Mouse (Mus musculus) neural tube, embryonic 12.5 days (tissue): Measurements from ENCODE around the gene Foxp1. TPM values are rescaled to one million over a fixed set of nuclear protein-coding genes. Genes with fewer than 3 reads are reported as not detected.

Experiments used
- ATAC-seq: fragments of 200-750 bp; cut with Nextera tagmentation; 2 replicates; pipeline ENCODE4 v1.8.0; 2017; ENCODE audit warnings: low read depth, mild to moderate bottlenecking, moderate TSS enrichment, moderate library complexity; ENCODE audit not compliant: low FRiP score
- H3K27ac ChIP-seq: fragments of 300-500 bp; sonication (generic); 2 replicates; pipeline ENCODE4 v1.5.1; 2016
- H3K27me3 ChIP-seq: fragments of 300-500 bp; sonication (generic); replicated peaks from 2 replicates; pipeline ENCODE4 v1.6.1; 2016; ENCODE audit warnings: mild to moderate bottlenecking
- H3K36me3 ChIP-seq: fragments of 300-500 bp; sonication (generic); 2 replicates; pipeline ENCODE4 v1.6.1; 2016; ENCODE audit warnings: mild to moderate bottlenecking
- H3K4me1 ChIP-seq: fragments of 300-500 bp; sonication (generic); 2 replicates; pipeline ENCODE4 v1.6.1; 2016
- H3K4me2 ChIP-seq: fragments of 300-500 bp; sonication (generic); replicated peaks from 2 replicates; pipeline ENCODE4 v1.6.1; 2016; ENCODE audit warnings: mild to moderate bottlenecking
- H3K4me3 ChIP-seq: fragments of 300-500 bp; sonication (generic); 2 replicates; pipeline ENCODE4 v1.5.1; 2016
- H3K9ac ChIP-seq: fragments of 300-500 bp; sonication (generic); 2 replicates; pipeline ENCODE4 v1.6.1; 2016; ENCODE audit warnings: mild to moderate bottlenecking
- H3K9me3 ChIP-seq: fragments of 300-500 bp; sonication (generic); 2 replicates; pipeline ENCODE4 v1.6.1; 2016; ENCODE audit warnings: mild to moderate bottlenecking
- WGBS: fragments of 180-500 bp; shearing (Covaris S2); methylation state at CpG from one replicate; pipeline ENCODE4 v1.1.7; 2016; 5-methylcytosine and 5-hydroxymethylcytosine counted together
- polyA plus RNA-seq: library from polyadenylated mRNA; unstranded; fragments of >200 nt; fragmentation: Nextera tagmentation; extraction: Ambion mirVana; gene quantifications from 2 replicates; pipeline ENCODE4 v1.2.1, GENCODE M21; 2016

Gene Foxp1
- polyA plus RNA-seq, 1 experiment from 2014 or later = 91.8 TPM

DNA sequence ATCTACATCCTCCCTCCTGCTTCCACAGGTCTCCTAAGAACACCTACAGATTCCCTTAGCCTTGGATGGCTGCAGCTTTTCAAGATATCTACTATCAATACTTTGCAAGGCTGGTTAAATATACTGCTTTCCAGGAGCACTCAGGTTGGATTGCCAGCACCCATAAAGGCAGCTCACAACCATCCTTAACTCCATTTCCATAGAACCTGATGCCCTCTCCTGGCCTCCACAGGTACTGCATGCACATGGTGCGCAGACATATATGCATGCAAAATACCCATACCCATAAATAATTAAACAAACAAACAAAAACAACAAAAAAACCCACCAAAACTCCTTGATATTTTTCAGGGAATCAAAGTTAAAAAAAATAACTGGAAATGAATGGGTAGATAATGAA is 514.0 kb downstream of the Foxp1 start:
- H3K27me3 ChIP-seq = no peaks in the 10 kb centered on the region
- 100% methylated on average over 1 of the region's 1 CpGs for WGBS
- no peak for ATAC-seq
- H3K4me1 ChIP-seq = peaks cover 39% of the 10 kb centered on the region
- H3K27ac ChIP-seq = no peak overlapping the region
- H3K4me2 ChIP-seq = no peak overlapping the region
- H3K9ac ChIP-seq = no peak overlapping the region
- H3K9me3 ChIP-seq = peaks cover 5% of the 10 kb centered on the region; the same call in 1 of the 2 replicates
- H3K4me3 ChIP-seq = no peak overlapping the region
- peaks cover 5% of the 10 kb centered on the region; the same call in 1 of the 2 replicates for H3K36me3 ChIP-seq

DNA sequence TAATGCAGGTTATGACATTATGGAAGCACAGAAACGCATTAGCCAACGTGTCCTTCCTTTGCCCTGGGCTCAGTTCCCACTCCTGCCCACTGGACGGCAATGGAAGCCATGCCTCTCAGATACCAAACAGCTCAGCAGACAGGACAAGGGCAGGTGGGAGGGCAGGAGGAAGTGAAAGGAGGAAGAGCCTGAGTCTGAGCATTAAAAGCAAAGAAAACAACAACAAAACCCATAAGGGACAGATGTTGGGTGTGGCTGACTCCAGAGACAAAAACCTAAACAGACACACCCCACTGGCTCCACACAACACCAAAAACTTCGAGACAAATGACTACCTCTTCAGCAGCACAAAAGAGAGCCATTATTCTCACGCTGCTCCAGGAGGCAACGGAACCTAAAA is 515.0 kb downstream of the Foxp1 start:
- WGBS = 48% methylated on average over 6 of the region's 6 CpGs
- peaks cover 29% of the 10 kb centered on the region for H3K4me1 ChIP-seq
- peaks cover 15% of the 10 kb centered on the region for H3K36me3 ChIP-seq
- H3K4me3 ChIP-seq = no peak overlapping the region
- ATAC-seq = no peak
- no peaks in the 10 kb centered on the region for H3K27me3 ChIP-seq
- H3K9ac ChIP-seq = no peak overlapping the region
- no peak overlapping the region for H3K4me2 ChIP-seq
- no peak overlapping the region for H3K27ac ChIP-seq
- H3K9me3 ChIP-seq = peaks cover 5% of the 10 kb centered on the region; the same call in 1 of the 2 replicates

DNA sequence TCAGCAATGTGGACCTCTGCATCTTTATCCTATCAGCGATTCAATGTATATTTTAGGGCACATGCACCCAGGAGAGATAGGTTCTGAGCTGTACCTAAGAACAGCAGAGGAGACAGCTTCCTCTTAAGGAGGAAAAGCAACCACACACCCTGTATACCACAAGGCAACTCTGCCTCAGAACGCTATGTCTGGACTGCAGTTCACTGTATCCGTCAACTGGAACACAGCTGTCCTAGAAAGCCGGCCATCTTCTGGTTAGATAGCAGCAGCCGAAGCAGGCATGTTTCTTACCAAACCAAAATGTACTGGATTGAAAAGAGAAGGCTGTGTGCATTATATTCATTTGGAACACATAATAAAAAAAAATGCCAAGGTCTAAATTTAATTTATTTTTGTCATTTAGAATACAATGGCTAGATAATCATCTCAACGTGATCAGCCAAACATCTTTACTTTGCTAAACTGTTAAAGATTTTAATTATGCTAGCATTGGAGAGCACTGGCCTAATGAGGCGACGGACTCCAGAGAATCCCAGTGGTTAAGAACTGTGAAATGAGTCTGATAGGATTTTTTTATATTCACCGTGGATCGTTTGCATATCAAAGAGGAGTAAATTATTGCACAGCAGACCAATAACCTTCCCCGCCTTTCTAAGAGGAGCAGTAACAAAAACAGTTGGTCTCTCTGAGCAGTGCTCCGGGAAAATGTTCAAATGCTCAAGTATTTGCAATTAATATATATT is 518.1 kb downstream of the Foxp1 start:
- H3K4me3 ChIP-seq = no peak overlapping the region
- WGBS = 53% methylated on average over 12 of the region's 12 CpGs
- peaks cover 17% of the 10 kb centered on the region for H3K36me3 ChIP-seq
- no peaks in the 10 kb centered on the region for H3K27me3 ChIP-seq
- no peak overlapping the region for H3K27ac ChIP-seq
- no peak overlapping the region for H3K4me2 ChIP-seq
- H3K9me3 ChIP-seq = peaks cover 5% of the 10 kb centered on the region; the same call in 1 of the 2 replicates
- ATAC-seq = no peak
- no peak overlapping the region for H3K9ac ChIP-seq
- H3K4me1 ChIP-seq = peaks cover 22% of the 10 kb centered on the region

DNA sequence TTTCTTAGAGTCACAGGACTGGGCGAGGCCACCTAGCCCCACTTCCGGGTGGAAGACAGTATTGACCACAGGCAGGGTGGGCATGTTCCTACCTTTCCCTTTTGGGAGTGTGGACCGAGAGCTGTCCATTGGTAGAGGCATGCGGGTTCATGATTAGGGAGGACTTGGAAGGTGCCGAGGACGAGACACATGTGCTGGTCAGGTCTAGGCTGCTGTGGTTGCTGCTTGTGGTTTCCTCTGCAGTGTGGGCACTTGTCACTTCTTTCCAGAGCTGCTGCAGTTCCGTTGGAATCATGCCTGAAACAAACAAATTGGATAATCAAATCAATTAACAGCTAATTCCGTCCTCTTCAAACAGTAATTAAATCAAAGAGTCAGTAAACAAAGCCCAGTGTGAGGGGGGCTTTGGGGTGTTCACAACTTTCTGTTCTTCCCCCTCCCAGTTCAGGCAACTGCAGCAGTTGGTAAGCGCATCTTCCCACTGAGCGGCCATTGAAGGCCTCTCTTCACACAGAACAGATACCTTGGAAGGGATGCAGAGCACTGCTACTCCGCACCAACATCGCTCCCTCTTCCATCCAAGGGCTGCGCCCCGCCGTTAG is 519.3 kb downstream of the Foxp1 start:
- Histone ChIP-seq H3K4me2 (no peak overlapping the region), H3K27ac (no peak overlapping the region), H3K36me3 (peaks cover 12% of the 10 kb centered on the region), H3K4me3 (no peak overlapping the region), H3K27me3 (no peaks in the 10 kb centered on the region), H3K4me1 (peaks cover 31% of the 10 kb centered on the region), H3K9ac (no peak overlapping the region), H3K9me3 (peaks cover under 1% of the 10 kb centered on the region; the same call in 1 of the 2 replicates)
- WGBS = 90% methylated on average over 15 of the region's 15 CpGs
- ATAC-seq = no peak

DNA sequence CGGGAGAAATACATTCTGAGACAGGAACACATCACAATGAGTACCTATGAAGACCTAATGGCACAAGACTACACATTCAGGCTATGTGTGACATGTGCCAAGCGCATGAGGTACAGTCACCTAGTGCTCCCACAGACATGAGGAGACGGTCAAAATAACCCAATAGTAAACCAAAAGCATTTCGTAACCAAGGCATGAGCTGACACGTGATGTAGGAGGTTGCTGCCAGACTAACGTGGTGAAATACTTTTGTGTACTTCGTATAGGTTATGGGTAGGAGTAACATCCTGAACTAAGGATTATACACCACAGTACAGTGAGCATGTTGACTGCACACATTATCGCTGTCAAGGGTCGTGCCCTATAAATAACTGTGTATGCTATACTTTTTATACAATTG is 520.9 kb downstream of the Foxp1 start:
- peaks cover 37% of the 10 kb centered on the region for H3K4me1 ChIP-seq
- 96% methylated on average over 9 of the region's 9 CpGs for WGBS

DNA sequence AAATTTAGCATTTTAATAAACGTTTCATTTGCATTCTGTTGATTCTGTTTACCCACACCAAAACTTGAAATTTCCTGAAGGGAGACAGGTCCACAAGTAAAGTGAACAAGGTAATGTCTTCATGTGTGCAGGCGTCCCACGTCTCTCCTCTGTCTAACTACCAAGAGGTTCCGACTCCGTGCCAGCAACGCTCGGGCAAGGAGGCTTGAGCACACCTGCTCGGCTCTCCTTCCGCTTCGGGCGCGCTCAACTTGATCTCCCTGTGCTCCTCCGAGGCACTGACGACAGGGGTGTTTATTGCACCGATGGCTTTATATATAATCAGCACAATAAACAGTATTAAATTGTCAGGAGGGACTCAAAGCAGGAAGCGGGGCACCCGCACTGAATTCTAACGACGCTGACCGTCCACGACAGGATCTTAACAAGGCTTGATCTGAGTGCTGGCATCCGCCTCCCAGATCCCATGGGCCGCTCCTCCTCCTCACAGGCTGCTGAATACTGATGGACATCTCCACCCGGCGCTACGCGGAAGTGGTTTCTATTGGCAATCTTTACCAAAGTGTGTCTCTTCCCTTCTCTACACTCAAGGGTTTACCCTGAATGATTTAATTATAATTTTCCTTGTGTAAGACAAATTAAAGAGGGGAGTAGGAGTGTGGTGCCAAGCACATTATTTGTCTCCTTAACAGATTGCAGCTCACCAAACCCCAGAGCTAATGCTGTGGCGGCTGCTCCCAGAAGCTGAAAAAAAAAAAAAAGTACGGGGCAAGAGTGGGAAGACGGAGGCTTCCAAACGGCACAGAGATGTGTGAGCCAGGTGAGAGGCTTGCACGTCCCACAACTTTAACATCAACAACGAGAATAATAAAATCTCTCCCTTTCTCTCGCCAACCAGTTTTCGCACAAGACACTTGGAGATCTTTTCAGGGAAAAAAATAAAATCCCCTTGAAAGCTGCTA is 523.3 kb downstream of the Foxp1 start:
- Histone ChIP-seq H3K4me2 (peak overlapping the region; percentile 24; the same call in 1 of the 2 replicates), H3K4me1 (peaks cover 37% of the 10 kb centered on the region), H3K4me3 (no peak overlapping the region), H3K27me3 (no peaks in the 10 kb centered on the region), H3K9me3 (no peaks in the 10 kb centered on the region), H3K9ac (no peak overlapping the region), H3K36me3 (peaks cover 11% of the 10 kb centered on the region), H3K27ac (no peak overlapping the region)
- ATAC-seq = no peak
- WGBS = 68% methylated on average over 35 of the region's 35 CpGs

More for the DNA sequence above, 520.9 kb downstream of the Foxp1 start:
- Histone ChIP-seq H3K9ac (no peak overlapping the region), H3K27ac (no peak overlapping the region), H3K4me2 (no peak overlapping the region), H3K27me3 (no peaks in the 10 kb centered on the region), H3K9me3 (no peaks in the 10 kb centered on the region), H3K4me3 (no peak overlapping the region), H3K36me3 (peaks cover 11% of the 10 kb centered on the region)
- ATAC-seq = no peak

DNA sequence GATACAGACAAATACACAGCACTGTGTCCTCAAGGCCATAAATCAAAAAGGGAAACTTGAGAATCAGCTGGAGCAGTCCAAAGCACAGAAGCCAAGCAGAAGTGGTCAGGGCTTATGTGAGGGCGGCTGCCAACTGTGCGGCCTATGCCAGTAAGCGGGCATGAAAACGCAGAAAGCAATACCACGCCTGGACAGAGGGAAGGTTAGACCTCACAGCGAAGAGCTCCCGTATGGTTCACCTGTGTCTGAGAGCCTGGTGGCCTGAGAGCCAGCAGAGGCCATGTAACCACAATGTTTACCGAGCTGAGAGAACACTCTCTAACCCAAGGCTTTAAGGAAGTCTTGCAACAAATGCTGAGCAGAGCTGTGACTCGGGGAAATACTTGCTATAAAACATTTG is 524.8 kb downstream of the Foxp1 start:
- no peaks in the 10 kb centered on the region for H3K27me3 ChIP-seq
- H3K36me3 ChIP-seq = peaks cover 3% of the 10 kb centered on the region
- no peak overlapping the region for H3K4me2 ChIP-seq
- ATAC-seq = no peak
- no peak overlapping the region for H3K4me3 ChIP-seq
- H3K27ac ChIP-seq = no peak overlapping the region
- H3K9ac ChIP-seq = no peak overlapping the region
- H3K4me1 ChIP-seq = peaks cover 50% of the 10 kb centered on the region
- 76% methylated on average over 9 of the region's 9 CpGs for WGBS
- H3K9me3 ChIP-seq = no peaks in the 10 kb centered on the region

DNA sequence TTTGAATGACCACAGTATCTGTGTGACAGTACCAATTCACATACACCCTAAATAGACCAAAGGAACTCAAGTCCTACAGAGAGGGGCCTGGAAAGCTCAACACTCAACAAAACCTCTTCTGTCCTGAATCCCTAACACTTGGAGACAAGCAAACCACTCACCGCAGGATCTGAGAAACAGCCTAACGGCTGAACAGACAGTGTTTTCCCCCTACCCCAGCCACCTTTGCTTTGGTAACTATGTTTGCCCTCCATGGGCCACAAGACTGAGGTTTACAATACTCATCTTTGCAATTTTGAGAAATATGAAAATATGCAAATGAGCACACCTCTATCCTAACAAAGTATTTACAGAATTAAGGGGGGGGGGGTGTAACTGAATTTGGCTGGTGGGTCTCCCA is 525.7 kb downstream of the Foxp1 start:
- Histone ChIP-seq H3K9ac (no peak overlapping the region), H3K9me3 (no peaks in the 10 kb centered on the region), H3K36me3 (no peaks in the 10 kb centered on the region), H3K27me3 (no peaks in the 10 kb centered on the region), H3K4me3 (no peak overlapping the region), H3K4me1 (peaks cover 51% of the 10 kb centered on the region), H3K4me2 (no peak overlapping the region), H3K27ac (no peak overlapping the region)
- ATAC-seq = no peak
- WGBS = 92% methylated on average over 2 of the region's 2 CpGs

DNA sequence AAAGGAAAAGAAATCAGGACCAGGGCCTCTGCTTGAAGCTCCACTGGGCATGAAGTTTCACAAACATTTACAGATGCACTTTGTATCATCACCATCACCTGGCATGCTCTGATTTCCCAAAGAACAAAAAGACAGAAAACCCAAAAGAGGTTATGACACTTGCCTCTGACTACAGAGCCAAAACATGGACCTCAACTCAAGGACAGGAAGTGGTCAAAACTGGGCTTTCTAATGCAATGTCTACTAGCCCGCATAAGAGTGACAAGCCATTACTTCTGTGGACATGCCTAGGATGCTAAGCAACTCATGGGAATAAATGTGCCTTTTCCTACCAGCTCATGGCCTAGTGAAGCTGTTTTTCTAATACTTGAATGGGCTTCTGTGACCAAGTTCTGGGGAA is 526.2 kb downstream of the Foxp1 start:
- Histone ChIP-seq H3K27me3 (no peaks in the 10 kb centered on the region), H3K36me3 (no peaks in the 10 kb centered on the region), H3K9me3 (no peaks in the 10 kb centered on the region), H3K4me2 (no peak overlapping the region), H3K4me3 (no peak overlapping the region), H3K9ac (no peak overlapping the region), H3K27ac (no peak overlapping the region), H3K4me1 (peaks cover 56% of the 10 kb centered on the region)
- no peak for ATAC-seq
- WGBS = 88% methylated on average over 1 of the region's 1 CpGs

DNA sequence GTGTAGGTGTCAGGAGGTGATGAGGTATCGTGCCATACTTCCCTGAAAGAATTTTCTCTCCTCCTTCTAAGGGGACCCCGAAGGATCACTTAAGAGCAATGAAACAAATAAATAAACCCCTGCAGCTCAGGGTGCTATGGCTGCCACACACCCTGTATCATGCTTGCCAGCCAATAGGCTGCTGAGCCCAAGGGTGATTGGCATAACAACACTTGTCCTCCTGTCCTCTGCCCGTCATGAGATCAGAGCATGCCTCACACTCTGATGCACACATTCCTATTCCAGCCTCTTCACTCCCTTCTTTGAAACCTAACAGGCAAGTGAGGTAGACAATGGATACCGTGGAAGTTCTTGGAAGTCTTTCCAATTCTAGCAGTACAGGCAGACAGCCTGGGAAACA is 526.8 kb downstream of the Foxp1 start:
- Histone ChIP-seq H3K4me2 (no peak overlapping the region), H3K9me3 (no peaks in the 10 kb centered on the region), H3K4me1 (peaks cover 60% of the 10 kb centered on the region), H3K9ac (no peak overlapping the region), H3K36me3 (no peaks in the 10 kb centered on the region), H3K27ac (no peak overlapping the region), H3K4me3 (no peak overlapping the region), H3K27me3 (no peaks in the 10 kb centered on the region)
- WGBS = 77% methylated on average over 4 of the region's 4 CpGs
- ATAC-seq = no peak

DNA sequence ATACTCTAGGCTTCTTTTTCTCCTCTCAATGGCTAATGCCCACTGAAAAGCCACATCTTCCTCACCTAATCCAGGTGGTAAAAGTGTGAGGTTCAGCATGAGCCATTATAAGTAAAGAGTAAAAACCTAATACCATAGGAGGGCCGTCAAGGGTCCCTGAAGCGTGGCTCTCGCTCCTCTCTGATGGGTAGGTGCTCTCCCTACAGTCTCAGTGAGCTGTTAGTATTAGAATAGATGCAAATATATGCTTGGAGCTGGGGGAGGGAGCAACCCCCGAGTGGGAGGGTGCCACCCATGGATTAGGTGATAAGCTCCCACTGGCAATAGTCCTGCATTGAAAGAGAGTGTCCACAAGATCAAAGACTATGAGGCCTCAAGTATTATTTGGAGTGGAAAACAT is 527.6 kb downstream of the Foxp1 start:
- ATAC-seq = no peak
- peak overlapping the region; percentile 33; the same call in 1 of the 2 replicates for H3K4me2 ChIP-seq
- no peak overlapping the region for H3K4me3 ChIP-seq
- H3K27ac ChIP-seq = peak overlapping the region; percentile 27
- H3K36me3 ChIP-seq = no peaks in the 10 kb centered on the region
- no peak overlapping the region for H3K9ac ChIP-seq
- H3K9me3 ChIP-seq = no peaks in the 10 kb centered on the region
- peaks cover 55% of the 10 kb centered on the region for H3K4me1 ChIP-seq
- WGBS = 73% methylated on average over 4 of the region's 4 CpGs
- no peaks in the 10 kb centered on the region for H3K27me3 ChIP-seq
